In the genomic region with DNA sequence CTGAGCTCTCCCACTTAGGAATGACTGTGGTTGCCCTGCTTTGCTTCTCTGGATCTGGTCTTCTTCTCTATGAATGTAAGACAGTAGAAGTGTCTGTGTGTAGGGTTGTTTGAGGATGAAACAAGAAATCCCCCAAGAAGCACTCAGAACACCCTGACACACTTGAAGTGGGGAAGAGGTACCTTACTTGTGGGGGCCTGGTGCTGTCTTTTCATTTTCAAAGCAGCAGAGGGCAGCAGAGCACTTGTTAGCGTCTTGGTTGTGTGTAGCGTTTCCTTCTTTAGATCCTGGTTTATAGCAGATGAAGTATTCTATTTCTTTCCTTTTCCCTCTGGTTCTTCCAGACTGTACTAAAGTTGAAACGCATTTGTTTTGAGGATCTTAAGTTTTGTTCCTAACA, we compare ENCODE assay signal across 9 mouse cellular contexts. TPM values are rescaled to one million over a fixed set of nuclear protein-coding genes. Genes with fewer than 3 reads are reported as not detected.
DNase-seq lines count a peak whose midpoint lies in the region; ATAC-seq and TF ChIP-seq lines count a peak whose summit lies in the region.
"Had no signal": no experiment of that assay in that cellular context is flagged by ENCODE, and none has a peak within 500 bp of the region (broad histone marks: within the 10 kb centered on the region; RNA-seq: fewer than 3 reads in every experiment).

No protein-coding gene starts in this region.

- peaks cover 51% of the 10 kb centered on the region for H3K36me3 ChIP-seq in heart, postnatal 0 days (replicated peaks; ENCODE audit: control insufficient read depth, insufficient read depth, low read length)
- H3K36me3 ChIP-seq in heart, embryonic 12.5 days, result peaks cover 85% of the 10 kb centered on the region
- peaks cover 98% of the 10 kb centered on the region for H3K36me3 ChIP-seq in E14TG2a.4 (ENCODE audit: insufficient read depth, low read length)
- peaks cover 88% of the 10 kb centered on the region for H3K36me3 ChIP-seq in midbrain, embryonic 13.5 days

- no peaks in the 10 kb centered on the region for H3K27me3 ChIP-seq in heart, postnatal 0 days (ENCODE audit: control insufficient read depth, insufficient read depth, low read length)
- no peaks in the 10 kb centered on the region for H3K27me3 ChIP-seq in heart, embryonic 12.5 days (replicated peaks)
- no peaks in the 10 kb centered on the region for H3K27me3 ChIP-seq in E14TG2a.4 (ENCODE audit: insufficient read depth, low read length)
- no peaks in the 10 kb centered on the region for H3K27me3 ChIP-seq in cerebellum, adult 2 months (ENCODE audit: control insufficient read depth, insufficient read depth, low read length)
- no peaks in the 10 kb centered on the region for H3K27me3 ChIP-seq in midbrain, embryonic 13.5 days
- H3K27me3 ChIP-seq: limb, embryonic 15.5 days had no signal

- no peak for TF ChIP-seq POLR2A in cerebellum, adult 2 months (IDR thresholded peaks at IDR 0.05; ENCODE audit: borderline replicate concordance, insufficient read depth, low read length)

- no peaks in the 10 kb centered on the region for H3K9me3 ChIP-seq in heart, postnatal 0 days (replicated peaks; ENCODE audit: control insufficient read depth, low read length)
- H3K9me3 ChIP-seq in heart, embryonic 12.5 days (replicated peaks), result no peaks in the 10 kb centered on the region
- H3K9me3 ChIP-seq in E14TG2a.4 (ENCODE audit: low read length), result no peaks in the 10 kb centered on the region
- no peaks in the 10 kb centered on the region for H3K9me3 ChIP-seq in midbrain, embryonic 13.5 days
- H3K9me3 ChIP-seq: limb, embryonic 15.5 days had no signal

- H3K4me1 ChIP-seq in heart, postnatal 0 days (ENCODE audit: control insufficient read depth, insufficient read depth), result no peaks in the 10 kb centered on the region
- no peaks in the 10 kb centered on the region for H3K4me1 ChIP-seq in heart, embryonic 12.5 days (replicated peaks)
- H3K4me1 ChIP-seq in E14TG2a.4 (replicated peaks; ENCODE audit: low read depth, low read length), result peaks cover 80% of the 10 kb centered on the region
- peaks cover 2% of the 10 kb centered on the region; the same call in 1 of the 2 replicates for H3K4me1 ChIP-seq in cerebellum, adult 2 months (ENCODE audit: control insufficient read depth, insufficient read depth, low read length)
- H3K4me1 ChIP-seq in midbrain, embryonic 13.5 days (replicated peaks), result peaks cover 4% of the 10 kb centered on the region; the same call in 1 of the 2 replicates

- no peak for TF ChIP-seq EP300 in heart, postnatal 0 days (IDR thresholded peaks at IDR 0.05; ENCODE audit: low read depth)

- DNase-seq in heart, postnatal 0 days (ENCODE audit: low spot score), result peak; percentile 46
- DNase-seq in cerebellum, adult 2 months, result peak; percentile 40 to 43
- DNase-seq in frontal cortex, postnatal 14 days (ENCODE audit: low spot score in 2 of 2), result peak; percentile 22 to 55
- peak; percentile 29 to 64 for DNase-seq in layer of hippocampus, postnatal 14 days (ENCODE audit: low spot score in 2 of 2)
- DNase-seq in thymus, postnatal 25 days, result peak; percentile 51

- no peak overlapping the region for H3K9ac ChIP-seq in heart, postnatal 0 days (replicated peaks; ENCODE audit: low read depth, low read length)
- no peak overlapping the region for H3K9ac ChIP-seq in heart, embryonic 12.5 days
- H3K9ac ChIP-seq in midbrain, embryonic 13.5 days (replicated peaks), result no peak overlapping the region
- H3K9ac ChIP-seq: limb, embryonic 15.5 days had no signal

- H3K4me2 ChIP-seq in heart, postnatal 0 days (ENCODE audit: low read depth, low read length), result no peak overlapping the region
- no peak overlapping the region for H3K4me2 ChIP-seq in heart, embryonic 12.5 days
- no peak overlapping the region for H3K4me2 ChIP-seq in midbrain, embryonic 13.5 days (replicated peaks)
- H3K4me2 ChIP-seq: limb, embryonic 15.5 days had no signal

- no peak overlapping the region for H3K4me3 ChIP-seq in heart, postnatal 0 days (ENCODE audit: low read depth, low read length)
- no peak overlapping the region for H3K4me3 ChIP-seq in heart, embryonic 12.5 days
- no peak overlapping the region for H3K4me3 ChIP-seq in E14TG2a.4 (replicated peaks; ENCODE audit: low read length)
- no peak overlapping the region for H3K4me3 ChIP-seq in cerebellum, adult 2 months (replicated peaks; ENCODE audit: insufficient read depth, low read depth, low read length)
- H3K4me3 ChIP-seq in midbrain, embryonic 13.5 days (replicated peaks), result no peak overlapping the region
- H3K4me3 ChIP-seq: limb, embryonic 15.5 days had no signal

- no peak for ATAC-seq in heart, postnatal 0 days (ENCODE audit: insufficient read depth, low read depth)
- no peak for ATAC-seq in heart, embryonic 12.5 days (ENCODE audit: insufficient number of reproducible peaks, low FRiP score)
- 0 out of 2 replicates have a peak, but pooled peaks have one; percentile 53 for ATAC-seq in midbrain, embryonic 13.5 days

- H3K27ac ChIP-seq in heart, postnatal 0 days (ENCODE audit: low read depth), result no peak overlapping the region
- H3K27ac ChIP-seq in heart, embryonic 12.5 days (ENCODE audit: poor library complexity, severe bottlenecking), result no peak overlapping the region
- H3K27ac ChIP-seq in cerebellum, adult 2 months (ENCODE audit: insufficient read depth, low read length), result no peak overlapping the region
- peak overlapping the region; percentile 39; the same call in 1 of the 2 replicates for H3K27ac ChIP-seq in midbrain, embryonic 13.5 days
- H3K27ac ChIP-seq: limb, embryonic 15.5 days had no signal

- peak; percentile 61 for TF ChIP-seq CTCF in heart, postnatal 0 days (IDR thresholded peaks at IDR 0.05; ENCODE audit: low read depth)
- TF ChIP-seq CTCF in E14TG2a.4 (conservative IDR thresholded peaks at IDR 0.05; ENCODE audit: low read length), result peak; percentile 68
- peak; percentile 68 for TF ChIP-seq CTCF in cerebellum, adult 2 months (IDR thresholded peaks at IDR 0.05; ENCODE audit: borderline replicate concordance, insufficient read depth, low read depth, low read length)

- 24% methylated on average over 3 of the region's 3 CpGs for WGBS in heart, postnatal 0 days
- WGBS in heart, embryonic 12.5 days, result 27% methylated on average over 3 of the region's 3 CpGs
- 12% methylated on average over 3 of the region's 3 CpGs for WGBS in cerebellum, adult 2 months
- WGBS in midbrain, embryonic 13.5 days, result 35% methylated on average over 3 of the region's 3 CpGs

RNA-seq across cellular contexts. Expression of gene Mroh8, which starts 8.2 kb away (rescaled TPM):
- total RNA-seq in heart, postnatal 0 days (2014; rRNA removed; ENCODE audit: low replicate concordance), result 0.69 TPM in 1 of 2 replicates, not detected in the other
- polyA plus RNA-seq in heart, postnatal 0 days (2015; fragmentation: Nextera tagmentation; extraction: Ambion mirVana), result 0.16 and 0.20 TPM in 2 replicates
- polyA plus RNA-seq in heart, embryonic 12.5 days (2016; fragmentation: Nextera tagmentation; extraction: Ambion mirVana), result 0.22 and 0.46 TPM in 2 replicates
- 1.1 and 1.3 TPM in 2 replicates for polyA plus RNA-seq in cerebellum, adult 2 months (2012; rRNA removed)
- 1 to 10 TPM in 1 of 2 experiments, under 1 TPM in 1; 0.46 to 1.3 TPM for total RNA-seq in layer of hippocampus, postnatal 14 days (2021)
- polyA plus RNA-seq in midbrain, embryonic 13.5 days (2015; fragmentation: Nextera tagmentation; extraction: Ambion mirVana), result 0.43 and 0.52 TPM in 2 replicates

RNA-seq across cellular contexts. Expression of gene Rpn2, which starts 8.7 kb away (rescaled TPM):
- total RNA-seq in heart, postnatal 0 days (2014; rRNA removed; ENCODE audit: low replicate concordance), result 147 and 172 TPM in 2 replicates
- 78.8 and 81.1 TPM in 2 replicates for polyA plus RNA-seq in heart, postnatal 0 days (2015; fragmentation: Nextera tagmentation; extraction: Ambion mirVana)
- polyA plus RNA-seq in heart, embryonic 12.5 days (2016; fragmentation: Nextera tagmentation; extraction: Ambion mirVana), result 202 and 207 TPM in 2 replicates
- polyA plus RNA-seq in cerebellum, adult 2 months (2012; rRNA removed), result 143 and 152 TPM in 2 replicates
- total RNA-seq in layer of hippocampus, postnatal 14 days (2021), result 100 to 1,000 TPM; 132 to 133 TPM
- polyA plus RNA-seq in midbrain, embryonic 13.5 days (2015; fragmentation: Nextera tagmentation; extraction: Ambion mirVana), result 202 and 211 TPM in 2 replicates

RNA-seq across cellular contexts. Expression of gene Ghrh, which starts 59.8 kb away (rescaled TPM):
- not detected in 2 replicates for total RNA-seq in heart, postnatal 0 days (2014; rRNA removed; ENCODE audit: low replicate concordance)
- not detected in 2 replicates for polyA plus RNA-seq in heart, postnatal 0 days (2015; fragmentation: Nextera tagmentation; extraction: Ambion mirVana)
- not detected in 2 replicates for polyA plus RNA-seq in heart, embryonic 12.5 days (2016; fragmentation: Nextera tagmentation; extraction: Ambion mirVana)
- 0.28 TPM in 1 of 2 replicates, not detected in the other for polyA plus RNA-seq in cerebellum, adult 2 months (2012; rRNA removed)
- not detected for total RNA-seq in layer of hippocampus, postnatal 14 days (2021)
- polyA plus RNA-seq in midbrain, embryonic 13.5 days (2015; fragmentation: Nextera tagmentation; extraction: Ambion mirVana), result 1.6 and 3.4 TPM in 2 replicates
- polyA plus RNA-seq: limb, embryonic 15.5 days had no signal
